Mouse (Mus musculus): Measurements from ENCODE around the gene Grk1. TPM values are rescaled to one million over a fixed set of nuclear protein-coding genes. Genes with fewer than 3 reads are reported as not detected.

Gene Grk1
- polyA plus RNA-seq, 1 experiment from 2014 or later, result 0.06 TPM

- Histone ChIP-seq H3K4me1 (no peaks in the 10 kb centered on the region), H3K9me3 (replicated peaks) (no peaks in the 10 kb centered on the region), H3K27ac (no peak overlapping the region), H3K27me3 (ENCODE audit: low read depth, poor library complexity, severe bottlenecking) (no peaks in the 10 kb centered on the region), H3K4me3 (no peak overlapping the region), H3K36me3 (no peaks in the 10 kb centered on the region)
- DNase-seq (ENCODE audit: low spot score), result no peak
- 83% methylated on average over 6 of the region's 6 CpGs for WGBS
These were observed 1.4 kb upstream of the Grk1 start for GRCm38 (mm10) chr8:13403517-13403916.

DNA sequence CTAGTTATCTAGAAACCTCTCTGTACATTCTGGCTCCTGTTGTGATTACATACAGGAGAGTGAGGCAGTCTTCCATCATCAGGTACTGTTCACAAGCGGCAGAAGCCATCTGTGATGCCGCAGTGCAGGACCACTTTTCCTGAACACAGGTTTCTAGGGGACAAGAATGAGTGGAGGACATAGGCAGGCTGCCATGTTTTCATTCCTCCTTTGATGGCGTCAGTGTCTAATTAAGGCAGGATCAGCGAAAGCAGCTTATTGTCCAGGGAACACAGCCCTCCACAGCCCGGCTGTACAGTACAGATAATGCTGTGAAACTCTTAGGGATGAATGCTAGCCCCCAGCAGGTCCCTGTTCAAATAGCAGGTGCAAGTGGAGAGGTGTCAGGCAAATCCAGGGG lies 1.1 kb downstream of the Grk1 start:
- DNase-seq (ENCODE audit: low spot score), result no peak
- H3K36me3 ChIP-seq, result no peaks in the 10 kb centered on the region
- H3K27me3 ChIP-seq (ENCODE audit: low read depth, poor library complexity, severe bottlenecking), result no peaks in the 10 kb centered on the region
- no peaks in the 10 kb centered on the region for H3K4me1 ChIP-seq
- no peaks in the 10 kb centered on the region for H3K9me3 ChIP-seq (replicated peaks)
- 88% methylated on average over 5 of the region's 5 CpGs for WGBS
- no peak overlapping the region for H3K27ac ChIP-seq
- H3K4me3 ChIP-seq, result no peak overlapping the region

DNA sequence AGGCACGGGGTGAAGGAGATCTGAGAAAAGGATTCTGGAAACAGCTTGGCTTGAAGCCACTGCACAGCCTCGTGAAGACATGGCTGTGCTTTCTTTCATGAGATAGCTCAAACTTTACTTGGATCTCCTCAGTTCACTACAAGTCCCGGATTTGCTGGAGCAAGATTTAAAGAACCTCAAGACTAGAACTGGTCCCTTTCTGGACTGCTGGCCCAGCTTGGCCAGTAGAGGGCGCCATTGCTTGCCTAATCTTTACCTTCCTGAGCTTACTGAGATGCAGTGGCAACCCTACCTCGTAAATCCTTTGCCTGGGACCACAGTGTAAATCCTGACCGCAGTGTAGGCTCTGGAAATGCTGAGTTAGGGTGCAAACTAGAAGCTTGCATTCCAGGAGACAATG lies 6.7 kb downstream of the Grk1 start:
- Histone ChIP-seq H3K36me3 (no peaks in the 10 kb centered on the region), H3K4me1 (no peaks in the 10 kb centered on the region), H3K27ac (no peak overlapping the region), H3K9me3 (replicated peaks) (no peaks in the 10 kb centered on the region), H3K4me3 (no peak overlapping the region), H3K27me3 (ENCODE audit: low read depth, poor library complexity, severe bottlenecking) (no peaks in the 10 kb centered on the region)
- peak; percentile 82 for DNase-seq (ENCODE audit: low spot score)
- WGBS, result 35% methylated on average over 6 of the region's 6 CpGs

DNA sequence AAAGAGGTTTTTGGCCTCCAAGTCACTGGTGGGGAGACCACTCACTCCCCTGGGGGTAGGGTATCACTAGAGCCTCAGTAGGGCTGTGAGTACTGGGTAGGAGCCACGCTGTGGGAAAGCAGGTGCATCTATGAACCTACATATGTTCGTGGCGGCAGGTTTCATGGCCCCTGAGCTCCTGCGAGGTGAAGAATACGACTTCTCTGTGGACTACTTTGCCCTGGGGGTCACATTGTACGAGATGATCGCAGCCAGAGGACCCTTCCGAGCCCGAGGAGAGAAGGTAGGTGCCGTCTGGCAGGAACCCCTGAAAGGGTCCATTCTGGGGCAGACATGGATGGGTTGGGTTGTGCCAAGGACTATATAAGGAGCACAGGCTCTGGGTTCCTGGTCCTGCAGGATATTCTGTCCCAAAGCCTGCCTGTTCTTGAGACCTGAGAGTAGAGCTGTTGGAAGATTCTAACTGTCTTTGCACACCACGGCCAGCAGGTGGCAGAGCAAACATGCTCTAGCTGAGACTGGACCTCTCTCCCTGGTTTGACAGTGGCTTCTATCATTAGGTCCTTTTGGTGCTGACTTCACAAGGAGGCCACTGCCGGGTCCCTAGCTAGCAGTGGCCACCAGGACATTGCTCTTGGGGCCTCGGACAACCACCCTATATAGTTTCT lies 8.1 kb downstream of the Grk1 start:
- 67% methylated on average over 13 of the region's 13 CpGs for WGBS
- H3K4me3 ChIP-seq, result no peak overlapping the region
- H3K9me3 ChIP-seq (replicated peaks), result no peaks in the 10 kb centered on the region
- H3K36me3 ChIP-seq, result no peaks in the 10 kb centered on the region
- H3K4me1 ChIP-seq, result no peaks in the 10 kb centered on the region
- H3K27ac ChIP-seq, result no peak overlapping the region
- DNase-seq (ENCODE audit: low spot score), result peak; percentile 71
- no peaks in the 10 kb centered on the region for H3K27me3 ChIP-seq (ENCODE audit: low read depth, poor library complexity, severe bottlenecking)

DNA sequence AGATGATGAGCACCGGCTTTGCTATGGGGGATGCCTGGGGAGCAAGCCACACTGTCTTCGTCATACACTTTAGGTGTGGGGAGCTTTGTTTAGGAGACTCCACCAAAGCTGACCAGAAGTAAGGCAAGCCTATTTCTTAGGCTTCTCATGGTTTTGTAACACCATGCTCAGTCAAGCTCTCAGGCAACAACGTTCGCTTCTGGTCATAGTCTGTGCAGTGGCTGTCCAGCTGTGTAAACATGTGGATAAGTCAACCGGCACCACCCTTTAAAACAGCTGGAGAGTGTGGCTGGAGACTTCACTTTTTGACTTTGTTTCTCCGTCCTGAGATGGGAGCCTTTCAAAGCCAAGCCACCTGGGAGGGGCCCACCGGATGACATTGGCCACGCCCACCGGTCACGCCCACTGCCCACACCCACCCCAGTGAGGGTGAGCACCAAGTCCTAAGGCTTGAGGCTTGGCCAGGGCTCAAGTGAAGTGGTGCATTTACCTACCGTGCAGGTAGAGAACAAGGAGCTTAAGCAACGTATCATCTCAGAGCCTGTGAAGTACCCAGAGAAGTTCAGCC lies 9.0 kb downstream of the Grk1 start:
- no peak for DNase-seq (ENCODE audit: low spot score)
- Histone ChIP-seq H3K4me3 (no peak overlapping the region), H3K4me1 (no peaks in the 10 kb centered on the region), H3K27ac (no peak overlapping the region), H3K9me3 (replicated peaks) (no peaks in the 10 kb centered on the region), H3K27me3 (ENCODE audit: low read depth, poor library complexity, severe bottlenecking) (no peaks in the 10 kb centered on the region), H3K36me3 (no peaks in the 10 kb centered on the region)
- 58% methylated on average over 12 of the region's 12 CpGs for WGBS

DNA sequence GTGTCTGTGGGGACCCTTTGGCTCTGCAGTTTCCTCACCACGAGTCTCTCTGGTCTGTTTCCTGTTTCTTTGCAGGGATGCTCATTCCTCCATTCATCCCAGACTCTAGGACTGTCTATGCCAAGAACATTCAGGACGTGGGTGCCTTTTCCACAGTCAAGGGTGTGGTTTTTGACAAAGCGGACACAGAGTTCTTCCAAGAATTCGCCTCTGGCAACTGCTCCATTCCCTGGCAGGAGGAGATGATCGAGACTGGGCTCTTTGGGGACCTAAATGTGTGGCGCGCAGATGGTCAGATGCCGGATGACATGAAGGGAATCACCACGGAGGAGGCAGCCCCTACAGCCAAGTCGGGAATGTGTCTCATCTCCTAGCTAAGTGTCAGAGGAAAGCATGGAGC lies 11.0 kb downstream of the Grk1 start:
- no peak for DNase-seq (ENCODE audit: low spot score)
- WGBS, result 80% methylated on average over 10 of the region's 10 CpGs
- Histone ChIP-seq H3K4me1 (no peaks in the 10 kb centered on the region), H3K4me3 (no peak overlapping the region), H3K36me3 (no peaks in the 10 kb centered on the region), H3K27ac (no peak overlapping the region), H3K9me3 (replicated peaks) (no peaks in the 10 kb centered on the region), H3K27me3 (ENCODE audit: low read depth, poor library complexity, severe bottlenecking) (no peaks in the 10 kb centered on the region)

DNA sequence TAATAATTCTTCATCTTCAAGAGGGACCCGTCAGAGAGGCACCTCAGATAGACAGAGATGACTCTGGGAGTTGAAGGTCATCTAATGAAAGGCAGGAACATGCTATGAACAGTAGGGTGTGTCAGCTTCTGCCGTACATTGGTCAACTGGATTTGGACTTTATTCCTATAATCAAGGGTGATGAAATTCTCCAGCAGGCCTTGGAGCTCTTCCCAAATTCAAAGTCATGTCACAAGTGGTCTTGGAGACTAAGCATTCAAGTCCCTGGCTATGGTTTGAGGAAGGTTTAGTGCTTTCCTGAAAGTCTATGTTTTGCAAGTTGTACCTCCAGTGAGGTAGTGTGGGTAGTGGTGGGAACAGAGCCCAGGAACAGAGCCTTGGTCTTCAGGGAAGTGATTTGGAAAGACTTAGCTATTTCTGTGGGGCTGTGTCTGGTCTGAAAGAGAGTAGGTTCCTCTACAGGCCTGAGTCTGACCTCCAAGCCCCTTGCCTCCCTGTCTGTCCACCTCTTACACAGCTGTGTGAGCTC lies 14.3 kb downstream of the Grk1 start:
- Histone ChIP-seq H3K4me1 (no peaks in the 10 kb centered on the region), H3K9me3 (replicated peaks) (no peaks in the 10 kb centered on the region), H3K4me3 (no peak overlapping the region), H3K27ac (no peak overlapping the region), H3K27me3 (ENCODE audit: low read depth, poor library complexity, severe bottlenecking) (no peaks in the 10 kb centered on the region), H3K36me3 (no peaks in the 10 kb centered on the region)
- no peak for DNase-seq (ENCODE audit: low spot score)
- 73% methylated on average over 2 of the region's 2 CpGs for WGBS

DNA sequence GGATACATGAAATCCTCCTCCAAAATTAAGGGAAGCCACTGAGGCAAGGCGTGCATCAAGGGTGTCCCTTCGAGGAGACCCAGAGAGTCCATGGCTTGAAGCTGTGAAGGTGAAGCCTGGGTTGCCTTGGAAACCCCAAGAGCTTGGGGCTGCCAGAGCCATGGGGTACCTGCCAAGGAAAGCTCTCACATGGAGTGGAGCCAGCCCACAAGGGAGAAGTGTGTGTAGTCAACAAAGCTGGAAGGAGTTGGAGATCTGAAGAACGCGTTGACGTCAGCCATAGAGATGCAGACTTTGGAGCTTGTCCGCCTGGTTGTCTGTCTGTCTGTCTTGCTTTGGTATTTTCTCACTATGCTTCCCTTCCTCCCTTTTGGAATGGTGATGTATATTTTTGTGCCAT lies 16.1 kb downstream of the Grk1 start:
- Histone ChIP-seq H3K9me3 (replicated peaks) (no peaks in the 10 kb centered on the region), H3K4me3 (no peak overlapping the region), H3K36me3 (no peaks in the 10 kb centered on the region), H3K4me1 (no peaks in the 10 kb centered on the region), H3K27me3 (ENCODE audit: low read depth, poor library complexity, severe bottlenecking) (no peaks in the 10 kb centered on the region), H3K27ac (no peak overlapping the region)
- no peak for DNase-seq (ENCODE audit: low spot score)
- 93% methylated on average over 6 of the region's 6 CpGs for WGBS

GRCm38 (mm10) chr8:13427351-13427750 lies 22.5 kb downstream of the Grk1 start:
- 82% methylated on average over 6 of the region's 6 CpGs for WGBS
- no peak for DNase-seq (ENCODE audit: low spot score)
- H3K36me3 ChIP-seq, result no peaks in the 10 kb centered on the region

GRCm38 (mm10) chr8:13428156-13428555 lies 23.3 kb downstream of the Grk1 start:
- no peaks in the 10 kb centered on the region for H3K36me3 ChIP-seq
- no peak overlapping the region for H3K4me3 ChIP-seq
- 90% methylated on average over 9 of the region's 9 CpGs for WGBS
- H3K4me1 ChIP-seq, result no peaks in the 10 kb centered on the region
- peaks cover under 1% of the 10 kb centered on the region; the same call in 1 of the 2 replicates for H3K27me3 ChIP-seq (ENCODE audit: low read depth, poor library complexity, severe bottlenecking)
- H3K27ac ChIP-seq, result no peak overlapping the region
- DNase-seq (ENCODE audit: low spot score), result no peak
- H3K9me3 ChIP-seq (replicated peaks), result no peaks in the 10 kb centered on the region

More at GRCm38 (mm10) chr8:13427351-13427750, 22.5 kb downstream of the Grk1 start:
- Histone ChIP-seq H3K27ac (no peak overlapping the region), H3K27me3 (ENCODE audit: low read depth, poor library complexity, severe bottlenecking) (no peaks in the 10 kb centered on the region), H3K4me3 (no peak overlapping the region), H3K4me1 (no peaks in the 10 kb centered on the region), H3K9me3 (replicated peaks) (no peaks in the 10 kb centered on the region)

GRCm38 (mm10) chr8:13430412-13430811 lies 25.5 kb downstream of the Grk1 start:
- H3K4me3 ChIP-seq, result no peak overlapping the region
- 83% methylated on average over 7 of the region's 7 CpGs for WGBS

GRCm38 (mm10) chr8:13430866-13431265 lies 26.0 kb downstream of the Grk1 start:
- H3K36me3 ChIP-seq, result no peaks in the 10 kb centered on the region
- H3K4me1 ChIP-seq, result no peaks in the 10 kb centered on the region
- H3K27me3 ChIP-seq (ENCODE audit: low read depth, poor library complexity, severe bottlenecking), result peaks cover 27% of the 10 kb centered on the region
- H3K4me3 ChIP-seq, result no peak overlapping the region
- no peaks in the 10 kb centered on the region for H3K9me3 ChIP-seq (replicated peaks)
- no peak for DNase-seq (ENCODE audit: low spot score)
- no peak overlapping the region for H3K27ac ChIP-seq

More at GRCm38 (mm10) chr8:13430412-13430811, 25.5 kb downstream of the Grk1 start:
- no peak for DNase-seq (ENCODE audit: low spot score)
- no peak overlapping the region for H3K27ac ChIP-seq
- peaks cover 23% of the 10 kb centered on the region for H3K27me3 ChIP-seq (ENCODE audit: low read depth, poor library complexity, severe bottlenecking)
- H3K36me3 ChIP-seq, result no peaks in the 10 kb centered on the region
- H3K9me3 ChIP-seq (replicated peaks), result no peaks in the 10 kb centered on the region
- no peaks in the 10 kb centered on the region for H3K4me1 ChIP-seq

GRCm38 (mm10) chr8:13433130-13433529 lies 28.2 kb downstream of the Grk1 start:
- Histone ChIP-seq H3K36me3 (no peaks in the 10 kb centered on the region), H3K4me3 (no peak overlapping the region), H3K27ac (no peak overlapping the region), H3K4me1 (no peaks in the 10 kb centered on the region), H3K9me3 (replicated peaks) (no peaks in the 10 kb centered on the region), H3K27me3 (ENCODE audit: low read depth, poor library complexity, severe bottlenecking) (peaks cover 44% of the 10 kb centered on the region)
- WGBS, result 91% methylated on average over 5 of the region's 5 CpGs
- no peak for DNase-seq (ENCODE audit: low spot score)
